Mouse (Mus musculus) embryonic fibroblast, embryonic 13.5 days (primary cell): Measurements from ENCODE around the gene Tbcel.

Source experiments
- CTCF ChIP-seq: IDR thresholded peaks from 2 replicates; pipeline ENCODE4 v1.5.1; 2011; ENCODE audit warnings: mild to moderate bottlenecking, control low read depth, low read length, moderate library complexity, borderline replicate concordance; ENCODE audit not compliant: insufficient read depth
- POLR2A ChIP-seq: IDR thresholded peaks from 2 replicates; pipeline ENCODE4 v1.6.1; 2011; ENCODE audit warnings: low read depth, mild to moderate bottlenecking, control low read depth, low read length, moderate library complexity

DNA sequence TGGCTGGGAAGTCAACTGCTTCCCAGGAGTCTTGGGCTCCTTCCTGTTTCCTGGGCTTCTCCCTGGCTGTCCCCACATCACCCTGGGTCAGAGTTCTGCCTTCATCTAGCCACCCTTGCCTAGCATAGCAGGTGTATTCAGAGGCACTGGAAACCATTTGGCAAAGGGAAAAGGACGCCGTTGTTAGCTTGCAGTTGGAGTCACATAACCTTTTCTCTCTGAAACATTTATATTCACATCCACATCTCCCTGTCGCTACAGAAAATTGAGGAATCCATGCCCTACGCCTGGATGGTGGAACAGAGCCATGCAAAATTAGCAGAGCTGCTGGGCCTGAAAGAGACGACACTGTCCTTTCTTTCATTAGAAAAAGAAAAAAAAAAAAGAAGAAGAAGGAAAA, 125.5 kb downstream of the Tbcel start:
- TF ChIP-seq POLR2A (no peak), CTCF (no peak)
